Mouse (Mus musculus) E14TG2a.4 (cell line): ENCODE data around the gene Col2a1.

Experiments used
- CTCF ChIP-seq: conservative IDR thresholded peaks from 2 replicates; pipeline ENCODE4 v1.5.1; 2014; ENCODE audit warnings: low read length
- NANOG ChIP-seq: IDR thresholded peaks from 2 replicates; pipeline ENCODE4 v1.6.1; 2014; ENCODE audit warnings: borderline replicate concordance, low read length, mixed read lengths

DNA sequence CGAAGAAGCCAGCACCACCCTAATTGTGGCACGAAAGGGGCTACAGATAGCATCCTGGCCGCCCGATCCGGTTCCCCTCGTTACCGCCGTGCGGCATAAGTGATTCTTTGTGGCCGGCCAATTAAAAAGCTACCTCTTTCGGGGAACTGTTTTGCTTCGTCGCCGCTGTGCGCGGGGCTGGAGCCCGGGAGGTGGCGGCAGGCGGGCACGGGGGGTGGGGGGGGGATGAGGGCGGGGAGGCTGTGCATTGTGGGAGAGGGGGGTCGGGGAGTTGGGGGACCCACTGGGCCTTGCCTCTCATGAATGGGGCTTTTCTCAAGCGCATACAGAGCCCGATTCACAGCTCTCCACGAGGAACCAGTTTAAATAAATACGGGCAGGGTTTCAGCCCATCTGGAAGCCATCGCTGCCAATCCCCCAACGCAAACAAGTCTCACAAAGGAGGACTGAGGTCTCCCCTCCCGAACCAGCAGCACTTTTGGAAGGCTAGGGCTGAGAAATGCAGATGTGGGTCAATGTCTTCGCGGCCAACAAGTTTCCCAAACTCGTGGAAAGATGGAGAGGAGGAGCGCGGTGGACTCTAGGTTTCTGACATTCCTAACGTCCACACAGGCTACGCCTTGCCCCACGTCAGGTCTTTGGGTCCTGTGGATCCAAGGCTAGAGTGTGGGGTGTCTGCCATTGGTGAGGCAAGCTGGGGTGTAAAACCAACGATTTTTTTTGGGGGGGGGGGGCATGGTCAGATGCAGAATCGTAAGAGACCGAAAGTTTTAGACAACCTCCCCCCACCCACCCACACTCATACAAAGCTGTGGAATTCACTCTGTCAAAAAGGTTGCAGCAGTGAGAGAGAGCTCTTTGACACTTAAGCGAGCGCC lies 2.1 kb downstream of the Col2a1 start:
- no peak for TF ChIP-seq CTCF
- no peak for TF ChIP-seq NANOG
